Mouse (Mus musculus) lung, embryonic 16.5 days (tissue): ENCODE measurements around the gene Gm20716. TPM values are rescaled to one million over a fixed set of nuclear protein-coding genes. Genes with fewer than 3 reads are reported as not detected.

ENCODE experiments used
- ATAC-seq: fragments of 200-750 bp; cut with Nextera tagmentation; 2 replicates; pipeline ENCODE4 v1.8.0; 2017; ENCODE audit warnings: low read depth, mild to moderate bottlenecking, moderate library complexity
- H3K27ac ChIP-seq: fragments of 300-500 bp; sonication (generic); 2 replicates; pipeline ENCODE4 v1.5.1; 2014; ENCODE audit warnings: mild to moderate bottlenecking, control low read depth, low read length
- H3K27me3 ChIP-seq: fragments of 300-500 bp; sonication (generic); 2 replicates; pipeline ENCODE4 v1.6.1; 2014; ENCODE audit warnings: low read depth, low read length, mixed read lengths; ENCODE audit not compliant: control insufficient read depth, insufficient read depth
- H3K36me3 ChIP-seq: fragments of 300-500 bp; sonication (generic); 2 replicates; pipeline ENCODE4 v1.6.1; 2014; ENCODE audit warnings: low read length; ENCODE audit not compliant: control insufficient read depth, insufficient read depth
- H3K4me1 ChIP-seq: fragments of 300-500 bp; sonication (generic); replicated peaks from 2 replicates; pipeline ENCODE4 v1.6.1; 2014; ENCODE audit warnings: low read length, mixed read lengths; ENCODE audit not compliant: control insufficient read depth, insufficient read depth
- H3K4me2 ChIP-seq: fragments of 300-500 bp; sonication (generic); 2 replicates; pipeline ENCODE4 v1.6.1; 2014; ENCODE audit warnings: low read depth, low read length, control low read depth
- H3K4me3 ChIP-seq: fragments of 300-500 bp; sonication (generic); 2 replicates; pipeline ENCODE4 v1.5.1; 2014; ENCODE audit warnings: mild to moderate bottlenecking, low read length, control low read depth
- H3K9ac ChIP-seq: fragments of 300-500 bp; sonication (generic); 2 replicates; pipeline ENCODE4 v1.6.1; 2014; ENCODE audit warnings: low read length, control low read depth
- H3K9me3 ChIP-seq: fragments of 300-500 bp; sonication (generic); 2 replicates; pipeline ENCODE4 v1.6.1; 2016; ENCODE audit warnings: low read length; ENCODE audit not compliant: control insufficient read depth
- WGBS: fragments of 180-500 bp; shearing (Covaris S2); extraction: QIAGEN DNeasy Blood & Tissue Kit; methylation state at CpG from one replicate; pipeline ENCODE4 v1.1.7; 2014; 5-methylcytosine and 5-hydroxymethylcytosine counted together
- microRNA-seq: library from miRNA; unstranded; fragments of <30 nt; microRNA quantifications from one replicate; pipeline ENCODE4, GENCODE M21; 2016
- polyA plus RNA-seq: library from polyadenylated mRNA; unstranded; fragments of >200 nt; fragmentation: Nextera tagmentation; extraction: Ambion mirVana; gene quantifications from 2 replicates; pipeline ENCODE4 v1.2.1, GENCODE M21; 2015

The Gm20716 gene
- polyA plus RNA-seq, 1 experiment from 2014 or later = 14.7 TPM

DNA sequence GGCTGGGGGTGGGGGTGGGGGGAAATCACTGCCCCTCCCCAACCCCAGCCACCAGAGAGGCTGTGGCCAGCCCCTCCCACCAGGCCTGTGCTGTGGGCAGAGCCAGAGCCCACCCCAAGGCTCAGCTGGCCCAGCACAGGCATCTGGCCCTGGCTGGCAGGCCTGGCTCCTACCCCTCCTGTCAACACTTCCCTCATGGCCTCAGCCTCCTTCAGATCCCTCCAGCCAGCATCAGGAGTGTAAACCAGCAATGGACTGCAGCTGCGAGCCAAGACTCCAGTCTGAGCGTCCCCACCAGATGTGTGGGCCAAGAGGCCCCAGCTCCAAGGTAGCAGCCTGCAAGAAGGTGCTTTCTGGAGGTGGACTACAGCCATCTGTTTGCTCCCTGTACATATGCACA lies 84.7 kb downstream of the Gm20716 start:
- no peaks in the 10 kb centered on the region for H3K9me3 ChIP-seq
- H3K4me2 ChIP-seq = no peak overlapping the region
- H3K9ac ChIP-seq = no peak overlapping the region
- 29% methylated on average over 2 of the region's 2 CpGs for WGBS
- H3K36me3 ChIP-seq = no peaks in the 10 kb centered on the region
- ATAC-seq = peak; percentile 80
- no peaks in the 10 kb centered on the region for H3K4me1 ChIP-seq
- H3K27ac ChIP-seq = 0 out of 2 replicates have a peak overlapping the region, but pooled peaks have one; percentile 10
- H3K27me3 ChIP-seq = no peaks in the 10 kb centered on the region
- H3K4me3 ChIP-seq = no peak overlapping the region

- no peak overlapping the region for H3K9ac ChIP-seq
- ATAC-seq = no peak
- H3K4me2 ChIP-seq = no peak overlapping the region
- no peaks in the 10 kb centered on the region for H3K4me1 ChIP-seq
- no peaks in the 10 kb centered on the region for H3K36me3 ChIP-seq
- no peaks in the 10 kb centered on the region for H3K27me3 ChIP-seq
- WGBS = 42% methylated on average over 5 of the region's 5 CpGs
- H3K4me3 ChIP-seq = no peak overlapping the region
- H3K27ac ChIP-seq = no peak overlapping the region
- no peaks in the 10 kb centered on the region for H3K9me3 ChIP-seq
Measured at GRCm38 (mm10) chr2:168143794-168144193, 86.4 kb downstream of the Gm20716 start.

GRCm38 (mm10) chr2:168137161-168137560 lies 93.0 kb downstream of the Gm20716 start:
- no peaks in the 10 kb centered on the region for H3K27me3 ChIP-seq
- no peak overlapping the region for H3K4me3 ChIP-seq
- no peak overlapping the region for H3K4me2 ChIP-seq
- ATAC-seq = no peak
- no peak overlapping the region for H3K27ac ChIP-seq
- no peak overlapping the region for H3K9ac ChIP-seq
- H3K9me3 ChIP-seq = no peaks in the 10 kb centered on the region
- no peaks in the 10 kb centered on the region for H3K4me1 ChIP-seq
- H3K36me3 ChIP-seq = no peaks in the 10 kb centered on the region
- WGBS = 70% methylated on average over 15 of the region's 15 CpGs

Small RNA genes within 50 kb of the gene (microRNA-seq; reads per million reads assigned to microRNA genes)
- gene Gm24561 = not detected

Other genes with a start within 250 kb of the Gm20716 start
- gene Ripor3, start 219.7 kb downstream of the Gm20716 start, polyA plus RNA-seq = 2.0 and 2.5 TPM in 2 replicates
- 11.4 and 12.6 TPM in 2 replicates for gene Pard6b, start 149.4 kb downstream of the Gm20716 start, polyA plus RNA-seq
- 1.3 and 1.8 TPM in 2 replicates for gene Adnp, start 23.3 kb downstream of the Gm20716 start, polyA plus RNA-seq
- gene Dpm1, start 227 bp upstream of the Gm20716 start, polyA plus RNA-seq = 80.2 and 98.3 TPM in 2 replicates
- 4.5 and 4.6 TPM in 2 replicates for gene Mocs3, start 258 bp upstream of the Gm20716 start, polyA plus RNA-seq
- gene Kcng1, start 51.4 kb upstream of the Gm20716 start, polyA plus RNA-seq = 0.19 and 0.20 TPM in 2 replicates